Mouse (Mus musculus) heart, postnatal 0 days (tissue): ENCODE results near the gene Hoxb6. TPM values are rescaled to one million over a fixed set of nuclear protein-coding genes. Genes with fewer than 3 reads are reported as not detected.
A peak's percentile ranks its signal among the peaks of the same experiment; 100 is the strongest.

Experiments
- ATAC-seq: fragments of 200-750 bp; cut with Nextera tagmentation; 2 replicates; pipeline ENCODE4 v1.8.0; 2017; ENCODE audit warnings: low read depth, moderate number of reproducible peaks, moderate library complexity; ENCODE audit not compliant: insufficient read depth
- DNase-seq: peaks from one replicate; pipeline ENCODE4 v3.0.0-alpha.2; 2016; ENCODE audit warnings: low spot score
- H3K27ac ChIP-seq: fragments of 300-500 bp; sonication (generic); 2 replicates; pipeline ENCODE4 v1.5.1; 2014; ENCODE audit warnings: low read depth, mild to moderate bottlenecking
- H3K27me3 ChIP-seq: fragments of 300-500 bp; sonication (generic); 2 replicates; pipeline ENCODE4 v1.6.1; 2014; ENCODE audit warnings: low read length, mixed read lengths; ENCODE audit not compliant: control insufficient read depth, insufficient read depth
- H3K36me3 ChIP-seq: fragments of 300-500 bp; sonication (generic); replicated peaks from 2 replicates; pipeline ENCODE4 v1.6.1; 2014; ENCODE audit warnings: low read length, mixed read lengths; ENCODE audit not compliant: control insufficient read depth, insufficient read depth
- H3K4me1 ChIP-seq: fragments of 300-500 bp; sonication (generic); 2 replicates; pipeline ENCODE4 v1.6.1; 2014; ENCODE audit warnings: antibody characterized with exemption; ENCODE audit not compliant: control insufficient read depth, insufficient read depth
- H3K4me2 ChIP-seq: fragments of 300-500 bp; sonication (generic); 2 replicates; pipeline ENCODE4 v1.6.1; 2014; ENCODE audit warnings: low read depth, mild to moderate bottlenecking, low read length, moderate library complexity
- H3K4me3 ChIP-seq: fragments of 300-500 bp; sonication (generic); 2 replicates; pipeline ENCODE4 v1.5.1; 2014; ENCODE audit warnings: low read depth, low read length
- H3K9ac ChIP-seq: fragments of 300-500 bp; sonication (generic); replicated peaks from 2 replicates; pipeline ENCODE4 v1.6.1; 2014; ENCODE audit warnings: low read depth, low read length, mixed read lengths
- H3K9me3 ChIP-seq: fragments of 300-500 bp; sonication (generic); replicated peaks from 2 replicates; pipeline ENCODE4 v1.6.1; 2016; ENCODE audit warnings: low read length; ENCODE audit not compliant: control insufficient read depth
- CTCF ChIP-seq: IDR thresholded peaks from 2 replicates; pipeline ENCODE4 v1.5.1; 2016; ENCODE audit warnings: antibody characterized with exemption, control low read depth, low read depth
- EP300 ChIP-seq: IDR thresholded peaks from 2 replicates; pipeline ENCODE4 v1.6.1; 2016; ENCODE audit warnings: antibody characterized with exemption, low read depth
- WGBS: fragments of 180-500 bp; shearing (Covaris S2); extraction: QIAGEN DNeasy Blood & Tissue Kit; methylation state at CpG from one replicate; pipeline ENCODE4 v1.1.7; 2014; 5-methylcytosine and 5-hydroxymethylcytosine counted together
- polyA plus RNA-seq: library from polyadenylated mRNA; unstranded; fragments of >200 nt; fragmentation: Nextera tagmentation; extraction: Ambion mirVana; gene quantifications from 2 replicates; pipeline ENCODE4 v1.2.1, GENCODE M21; 2015
- total RNA-seq: library from RNA; depleted of rRNA; stranded (reverse); fragments of >200 nt; gene quantifications from 2 replicates; pipeline ENCODE4 v1.2.3, GENCODE M21; 2014; ENCODE audit warnings: low replicate concordance

Gene Hoxb6
- total and polyA plus RNA-seq, 2 experiments from 2014 or later = not detected

GRCm38 (mm10) chr11:96313134-96313533 lies 20.9 kb downstream of the Hoxb6 start:
- Histone ChIP-seq H3K9me3 (no peaks in the 10 kb centered on the region), H3K27me3 (peaks cover 100% of the 10 kb centered on the region), H3K27ac (no peak overlapping the region), H3K36me3 (no peaks in the 10 kb centered on the region), H3K4me1 (no peaks in the 10 kb centered on the region), H3K4me3 (no peak overlapping the region), H3K4me2 (no peak overlapping the region), H3K9ac (no peak overlapping the region)
- 49% methylated on average over 2 of the region's 2 CpGs for WGBS
- TF ChIP-seq EP300 (no peak), CTCF (no peak)
- no peak for ATAC-seq
- DNase-seq = no peak

DNA sequence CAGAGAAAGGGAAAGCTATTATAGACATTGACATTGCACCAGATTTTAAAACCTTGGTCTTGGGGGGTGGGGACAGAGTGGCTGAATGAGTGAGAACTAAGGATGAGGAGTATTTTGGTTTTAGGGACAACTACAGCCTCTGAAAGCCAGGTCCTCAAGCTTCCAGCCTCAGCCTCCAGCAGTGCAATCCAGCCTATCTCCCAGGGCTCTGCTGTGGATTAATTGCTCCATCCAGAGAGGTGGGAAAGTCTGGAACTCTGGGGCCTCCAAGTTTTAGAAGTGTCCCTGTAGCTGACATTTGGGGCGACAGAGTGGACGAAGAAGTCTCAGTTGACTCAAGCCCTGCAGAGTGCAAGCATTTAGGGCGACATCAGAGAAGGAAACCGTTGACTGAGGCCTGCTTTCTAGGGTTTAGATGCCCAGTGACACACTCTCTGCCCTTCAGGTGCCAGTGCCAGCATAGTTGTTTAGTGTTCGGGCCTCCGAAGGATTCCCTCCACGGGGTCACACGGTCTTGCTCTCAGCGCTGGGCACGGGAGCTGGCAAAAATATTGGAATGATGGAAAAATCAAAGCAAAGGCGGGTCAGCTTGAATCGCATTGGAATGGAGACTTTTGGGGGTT lies 21.6 kb downstream of the Hoxb6 start:
- H3K27ac ChIP-seq = no peak overlapping the region
- H3K9me3 ChIP-seq = no peaks in the 10 kb centered on the region
- H3K27me3 ChIP-seq = peaks cover 100% of the 10 kb centered on the region
- TF ChIP-seq EP300 (no peak), CTCF (no peak)
- no peaks in the 10 kb centered on the region for H3K4me1 ChIP-seq
- no peak overlapping the region for H3K9ac ChIP-seq
- WGBS = 19% methylated on average over 12 of the region's 12 CpGs
- DNase-seq = no peak
- H3K4me3 ChIP-seq = no peak overlapping the region
- no peaks in the 10 kb centered on the region for H3K36me3 ChIP-seq
- H3K4me2 ChIP-seq = peak overlapping the region; percentile 41
- no peak for ATAC-seq

DNA sequence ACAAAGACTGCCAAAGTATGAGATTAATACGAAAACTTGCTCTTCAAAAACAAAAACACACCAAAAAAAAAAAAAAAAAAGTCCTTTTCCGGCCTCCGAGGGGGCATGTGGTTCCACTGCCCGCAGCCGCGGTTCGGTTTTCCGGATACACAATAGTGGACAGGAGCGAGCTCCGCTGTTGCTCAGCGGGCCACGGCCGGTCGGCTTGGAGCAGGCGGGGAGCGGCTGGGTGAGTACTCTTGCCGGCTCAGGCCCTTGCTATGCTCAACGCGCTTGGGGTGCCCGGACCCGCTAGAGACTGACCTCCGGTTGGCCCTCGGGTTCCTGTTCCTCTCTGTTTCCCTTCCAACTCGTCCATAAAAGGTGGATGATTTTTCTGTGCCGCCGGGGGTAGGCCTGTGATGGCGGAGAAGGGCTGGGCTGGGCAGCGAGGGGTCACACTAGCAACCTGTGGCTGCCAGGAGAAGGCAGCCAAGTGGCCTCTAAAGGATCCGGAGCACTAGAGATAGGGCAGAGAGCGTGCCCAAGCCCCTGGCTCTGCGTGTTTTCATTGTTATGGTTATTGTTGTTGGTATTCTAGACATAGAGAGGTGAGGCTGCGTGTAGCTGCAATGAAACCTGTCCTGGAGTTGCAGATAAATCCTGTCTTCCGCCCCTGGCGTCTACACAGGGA lies 22.5 kb downstream of the Hoxb6 start:
- no peak overlapping the region for H3K27ac ChIP-seq
- ATAC-seq = no peak
- DNase-seq = no peak
- TF ChIP-seq CTCF = no peak
- peak overlapping the region; percentile 12 for H3K4me3 ChIP-seq
- H3K9ac ChIP-seq = no peak overlapping the region
- WGBS = 4% methylated on average over 34 of the region's 34 CpGs
- peaks cover 100% of the 10 kb centered on the region for H3K27me3 ChIP-seq
- no peaks in the 10 kb centered on the region for H3K9me3 ChIP-seq
- no peaks in the 10 kb centered on the region for H3K4me1 ChIP-seq
- peak overlapping the region; percentile 41 for H3K4me2 ChIP-seq
- H3K36me3 ChIP-seq = no peaks in the 10 kb centered on the region

GRCm38 (mm10) chr11:96315344-96315681 lies 23.0 kb downstream of the Hoxb6 start:
- no peak overlapping the region for H3K27ac ChIP-seq
- DNase-seq (no peak), ATAC-seq (no peak)
- H3K36me3 ChIP-seq = no peaks in the 10 kb centered on the region
- peak overlapping the region; percentile 41 for H3K4me2 ChIP-seq
- H3K4me3 ChIP-seq = peak overlapping the region; percentile 12
- H3K9me3 ChIP-seq = no peaks in the 10 kb centered on the region
- no peak for TF ChIP-seq CTCF
- TF ChIP-seq EP300 = no peak
- peaks cover 100% of the 10 kb centered on the region for H3K27me3 ChIP-seq
- WGBS = 13% methylated on average over 5 of the region's 5 CpGs
- H3K4me1 ChIP-seq = no peaks in the 10 kb centered on the region
- no peak overlapping the region for H3K9ac ChIP-seq

DNA sequence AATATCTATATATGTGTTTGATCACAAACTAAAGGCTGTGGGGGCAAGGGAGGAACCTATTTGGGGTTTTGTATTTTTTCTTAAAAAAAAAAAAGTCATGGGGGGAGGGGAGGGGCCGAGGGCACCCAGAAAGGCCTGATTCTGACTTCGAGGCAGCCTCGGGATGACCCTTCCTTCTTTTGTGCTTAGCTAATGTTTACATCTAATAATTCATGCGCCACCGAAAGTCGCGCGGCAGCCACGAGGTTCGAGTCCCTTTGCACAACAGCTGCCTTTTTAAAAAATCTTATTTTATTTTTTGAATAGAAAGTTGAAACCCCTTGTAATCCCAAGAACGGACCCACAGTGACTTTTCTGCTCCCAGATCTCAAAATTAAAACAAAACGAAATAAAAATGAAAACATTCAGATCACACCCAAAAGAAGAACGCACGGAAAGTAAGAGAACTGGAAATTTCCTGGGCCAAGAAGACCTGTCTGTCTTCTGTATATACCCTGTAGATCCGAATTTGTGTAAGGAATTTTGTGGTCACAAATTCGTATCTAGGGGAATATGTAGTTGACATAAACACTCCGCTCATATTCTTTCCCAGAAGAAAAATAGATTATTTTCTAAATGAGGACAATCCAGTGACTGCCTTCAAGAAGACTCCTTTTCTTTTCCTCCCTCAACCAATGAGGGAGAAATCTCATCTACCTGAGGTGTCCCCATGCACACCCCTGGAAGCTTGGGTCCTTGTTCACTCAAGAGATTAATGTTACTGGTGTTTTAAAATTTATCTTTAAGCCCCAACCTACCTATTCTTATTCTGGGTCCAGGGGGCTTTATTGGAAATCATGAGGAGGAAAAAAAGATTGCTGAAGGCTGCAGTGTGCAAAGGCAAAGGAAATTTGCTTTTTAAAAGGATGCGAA lies 24.7 kb downstream of the Hoxb6 start:
- no peaks in the 10 kb centered on the region for H3K36me3 ChIP-seq
- DNase-seq (no peak), ATAC-seq (no peak)
- H3K9me3 ChIP-seq = no peaks in the 10 kb centered on the region
- 19% methylated on average over 18 of the region's 18 CpGs for WGBS
- H3K9ac ChIP-seq = no peak overlapping the region
- H3K27me3 ChIP-seq = peaks cover 100% of the 10 kb centered on the region
- H3K27ac ChIP-seq = no peak overlapping the region
- H3K4me3 ChIP-seq = no peak overlapping the region
- no peak for TF ChIP-seq EP300
- no peak for TF ChIP-seq CTCF
- no peaks in the 10 kb centered on the region for H3K4me1 ChIP-seq
- H3K4me2 ChIP-seq = no peak overlapping the region
